Mouse (Mus musculus) gastrocnemius, postnatal 25 days (tissue): ENCODE data around the gene Nr2f1. TPM values are rescaled to one million over a fixed set of nuclear protein-coding genes. Genes with fewer than 3 reads are reported as not detected.

Source experiments
- DNase-seq: peaks from one replicate; pipeline ENCODE4 v3.0.0; 2022
- total RNA-seq, 2 experiments: library from RNA; stranded (reverse); gene quantifications; 1 replicate in 1 of 2; 2 replicates in 1 of 2; pipeline ENCODE4 v1.2.3; 2021

Nr2f1 gene
- total RNA-seq, 2 experiments from 2014 or later: 0.80 to 0.95 TPM

- no peak for DNase-seq
These were observed 850 bp upstream of the Nr2f1 start for GRCm38 (mm10) chr13:78200407-78200806.

- DNase-seq: peak; percentile 29
These were observed 501 bp downstream of the Nr2f1 start for GRCm38 (mm10) chr13:78198871-78199641.

GRCm38 (mm10) chr13:78198391-78198870, 1.1 kb downstream of the Nr2f1 start:
- DNase-seq: no peak

- no peak for DNase-seq
These were observed 1.7 kb downstream of the Nr2f1 start for GRCm38 (mm10) chr13:78197819-78198390.

- no peak for DNase-seq
These were observed 2.2 kb downstream of the Nr2f1 start for GRCm38 (mm10) chr13:78197286-78197818.

GRCm38 (mm10) chr13:78196236-78196796, 3.2 kb downstream of the Nr2f1 start:
- DNase-seq: no peak

GRCm38 (mm10) chr13:78195601-78196115, 3.9 kb downstream of the Nr2f1 start:
- no peak for DNase-seq

- no peak for DNase-seq
These were observed 4.5 kb downstream of the Nr2f1 start for GRCm38 (mm10) chr13:78194850-78195600.

- DNase-seq: no peak
These were observed 5.3 kb downstream of the Nr2f1 start for GRCm38 (mm10) chr13:78194135-78194849.

- no peak for DNase-seq
These were observed 6.3 kb downstream of the Nr2f1 start for GRCm38 (mm10) chr13:78193211-78193610.

- DNase-seq: no peak
These were observed 10.0 kb downstream of the Nr2f1 start for GRCm38 (mm10) chr13:78189586-78189985.

GRCm38 (mm10) chr13:78187833-78188232, 11.7 kb downstream of the Nr2f1 start:
- no peak for DNase-seq

GRCm38 (mm10) chr13:78186340-78186946, 13.1 kb downstream of the Nr2f1 start:
- no peak for DNase-seq

GRCm38 (mm10) chr13:78184786-78185466, 14.6 kb downstream of the Nr2f1 start:
- DNase-seq: no peak

- no peak for DNase-seq
These were observed 15.6 kb downstream of the Nr2f1 start for GRCm38 (mm10) chr13:78183986-78184385.

- DNase-seq: no peak
These were observed 16.6 kb downstream of the Nr2f1 start for GRCm38 (mm10) chr13:78183004-78183403.

GRCm38 (mm10) chr13:78181930-78182558, 17.5 kb downstream of the Nr2f1 start:
- no peak for DNase-seq

GRCm38 (mm10) chr13:78181071-78181929, 18.3 kb downstream of the Nr2f1 start:
- DNase-seq: no peak

- DNase-seq: no peak
These were observed 19.3 kb downstream of the Nr2f1 start for GRCm38 (mm10) chr13:78180261-78180660.
